Mouse (Mus musculus) kidney, postnatal 4 days (tissue): Measurements from ENCODE around the gene AI413582.

Experiments
- DNase-seq, 2 experiments: peaks; one replicate each; pipeline ENCODE4 v3.0.0; 2021; ENCODE audit warnings: mixed read lengths in 2 of 2

The AI413582 gene

DNA sequence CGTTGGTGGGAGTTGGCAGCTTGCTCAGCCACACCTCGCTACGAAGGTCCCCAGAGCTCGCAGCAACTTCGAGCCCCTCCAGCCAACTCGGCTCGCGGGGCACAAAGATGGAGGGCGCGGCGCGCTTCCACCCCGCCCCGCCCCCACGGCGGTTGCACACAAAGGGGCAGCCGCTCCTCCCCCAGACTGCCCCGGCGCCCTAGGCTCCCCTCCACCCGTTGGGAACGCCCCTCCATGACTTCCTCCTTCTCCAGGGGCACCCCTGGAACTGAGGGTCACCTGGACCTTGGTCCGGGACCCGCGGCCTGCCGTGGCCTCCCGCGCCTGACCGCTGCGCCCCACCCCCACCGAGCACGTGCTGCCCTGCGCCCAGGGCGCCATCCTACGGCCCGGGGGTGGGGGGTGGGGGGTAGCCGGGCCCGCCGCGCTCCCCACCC lies 10.5 kb downstream of the AI413582 start:
- DNase-seq: peak; percentile 73 to 85

GRCm38 (mm10) chr17:27554062-27554960 lies 11.2 kb downstream of the AI413582 start:
- DNase-seq: peak in 1 of 2 experiments; percentile 43

DNA sequence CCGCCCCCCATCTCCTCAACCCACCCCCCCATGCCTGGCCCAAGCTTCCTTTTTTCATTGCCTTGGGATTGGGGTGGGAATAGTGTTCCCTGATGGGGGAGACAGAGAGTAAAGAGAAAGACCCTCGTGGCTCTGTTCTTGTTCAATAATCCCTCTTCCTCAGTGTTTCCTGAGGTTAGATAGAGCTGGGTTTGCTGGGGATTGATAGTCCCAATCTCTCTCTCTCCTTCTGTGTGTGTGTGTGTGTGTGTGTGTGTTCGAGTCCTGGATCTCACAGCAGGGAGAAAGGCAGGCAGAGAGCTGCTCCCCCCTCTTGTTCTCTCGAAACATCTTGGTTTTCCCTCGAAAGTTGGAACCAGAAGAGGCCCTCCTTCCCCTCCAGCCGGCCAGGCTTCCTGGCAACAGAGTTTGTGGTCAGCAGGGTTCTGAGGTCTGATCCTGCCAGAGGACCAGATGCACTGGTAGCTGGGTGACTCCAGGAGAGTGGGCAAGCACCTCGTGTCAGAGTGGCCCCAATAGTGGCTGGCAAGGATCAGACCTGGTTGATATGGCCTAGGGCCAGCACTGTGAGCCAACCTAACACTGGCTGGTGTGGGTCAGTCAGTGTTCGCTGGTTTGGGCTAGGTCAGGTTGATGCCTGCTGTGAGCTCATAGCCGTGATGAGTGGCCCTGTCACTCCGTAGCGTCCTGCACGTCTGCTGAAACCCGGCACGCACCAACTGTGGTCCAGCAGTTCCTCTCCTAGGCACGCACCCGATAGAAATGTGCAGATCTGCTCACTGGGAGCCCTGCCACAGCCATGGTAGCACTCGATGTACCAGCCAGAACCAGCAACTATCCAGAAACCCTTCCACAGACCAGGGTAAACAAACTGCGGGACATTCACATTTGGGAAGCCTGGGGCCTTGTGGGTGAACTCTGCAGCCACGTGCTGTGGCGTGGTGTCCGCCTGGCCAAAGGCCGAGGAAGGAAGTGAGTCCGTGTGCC lies 13.0 kb downstream of the AI413582 start:
- no peak for DNase-seq

- DNase-seq: no peak
These were observed 14.1 kb downstream of the AI413582 start for GRCm38 (mm10) chr17:27551393-27551940.

- DNase-seq: no peak
These were observed 16.3 kb downstream of the AI413582 start for GRCm38 (mm10) chr17:27549234-27549633.

DNA sequence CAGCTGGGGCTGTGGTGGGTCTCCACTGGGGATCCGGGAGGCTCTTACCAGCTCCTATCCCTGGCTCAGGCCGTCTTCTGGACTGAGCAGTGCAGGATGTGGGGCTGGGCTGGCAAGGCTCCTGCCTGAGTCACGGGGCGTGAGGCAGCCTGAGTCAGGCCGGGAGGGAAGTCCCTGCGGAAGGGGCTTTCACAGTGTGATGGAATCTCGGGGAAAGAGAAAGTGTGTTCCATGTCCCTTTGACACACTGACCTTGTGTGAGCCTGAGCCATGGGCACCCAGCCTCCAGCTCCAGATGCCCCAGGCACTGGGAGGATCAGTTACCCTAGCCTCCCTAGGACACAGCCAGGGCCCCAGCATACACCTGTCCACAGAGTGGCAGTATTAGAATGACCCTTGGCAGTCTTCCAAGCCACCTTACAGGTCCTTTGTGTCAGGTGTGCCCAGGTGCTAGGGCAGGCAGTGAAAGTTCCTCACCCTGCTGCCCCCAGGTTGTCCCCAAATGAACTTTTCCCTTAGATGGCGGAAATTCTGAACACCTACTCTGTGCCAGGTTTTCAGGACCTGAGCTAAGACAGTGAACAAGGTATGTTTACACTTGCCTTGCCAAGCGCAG lies 18.2 kb downstream of the AI413582 start:
- DNase-seq: peak; percentile 50 to 68

GRCm38 (mm10) chr17:27546574-27547085 lies 18.9 kb downstream of the AI413582 start:
- peak in 1 of 2 experiments; percentile 33 for DNase-seq

- DNase-seq: no peak
These were observed 19.6 kb downstream of the AI413582 start for GRCm38 (mm10) chr17:27545991-27546390.

DNA sequence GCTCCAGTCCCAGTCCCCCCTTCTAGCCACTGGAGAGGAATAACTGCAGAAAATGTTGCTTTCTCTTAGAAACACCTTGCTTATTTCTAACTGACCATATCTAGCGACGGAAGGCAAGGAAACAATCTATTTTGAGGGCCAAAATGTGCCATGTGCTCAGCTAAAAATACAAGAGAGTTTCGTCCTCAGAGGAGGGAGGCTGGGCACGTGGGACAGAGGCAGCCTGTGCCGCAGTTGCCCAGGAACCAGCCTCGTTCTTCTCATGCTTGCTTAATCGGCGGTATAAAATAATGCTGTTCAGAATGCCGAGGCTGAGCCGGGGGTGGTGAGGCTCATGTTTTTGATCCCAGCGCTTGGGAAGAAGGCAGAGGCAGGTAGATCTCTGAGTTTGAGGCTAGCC lies 21.0 kb downstream of the AI413582 start:
- no peak for DNase-seq

- DNase-seq: no peak
These were observed 23.6 kb downstream of the AI413582 start for GRCm38 (mm10) chr17:27541984-27542383.

- DNase-seq: no peak
These were observed 24.3 kb downstream of the AI413582 start for GRCm38 (mm10) chr17:27541261-27541660.

- DNase-seq: peak; percentile 94 to 96
These were observed 30.8 kb downstream of the AI413582 start for GRCm38 (mm10) chr17:27534718-27535117.

- DNase-seq: no peak
These were observed 32.2 kb downstream of the AI413582 start for GRCm38 (mm10) chr17:27533354-27533753.

DNA sequence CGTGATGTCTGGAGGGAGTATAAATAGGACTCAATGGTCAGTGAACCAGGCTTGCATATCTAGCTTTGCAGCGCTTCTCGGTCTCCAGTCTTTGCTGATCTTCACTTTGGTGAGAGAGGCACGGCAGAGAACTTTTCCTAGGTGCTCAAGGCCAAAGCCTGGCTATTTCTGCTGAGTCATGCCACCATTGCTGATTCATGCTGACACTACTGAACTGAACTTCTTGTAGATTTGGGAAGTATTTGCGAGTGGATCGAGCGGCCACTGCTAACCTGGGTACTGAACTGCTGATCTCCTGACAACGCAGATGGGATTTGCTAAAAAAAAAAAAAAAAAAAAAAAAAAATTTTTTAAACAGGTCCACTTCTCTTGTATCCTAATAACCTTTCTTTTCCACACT lies 33.5 kb downstream of the AI413582 start:
- no peak for DNase-seq

DNA sequence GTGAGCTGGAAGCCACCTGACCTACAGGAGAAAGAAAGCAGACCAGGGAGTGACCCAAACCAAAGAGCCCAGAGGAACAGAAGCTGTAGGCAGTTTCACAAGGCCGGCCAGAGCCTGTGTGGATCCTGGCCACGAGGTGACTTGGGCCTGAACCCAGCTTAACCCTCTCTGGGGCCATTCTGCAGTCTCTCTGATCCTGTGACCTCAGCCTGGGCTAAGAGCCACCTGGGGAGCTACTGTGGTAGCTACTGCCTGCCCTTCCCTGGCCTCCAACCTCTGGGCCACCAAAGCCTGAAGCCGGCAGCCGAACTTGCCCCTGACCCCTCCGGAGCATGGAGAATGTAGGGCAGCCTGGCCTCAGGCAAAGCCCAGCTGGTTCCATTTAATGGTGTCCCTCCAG lies 36.8 kb downstream of the AI413582 start:
- DNase-seq: no peak

DNA sequence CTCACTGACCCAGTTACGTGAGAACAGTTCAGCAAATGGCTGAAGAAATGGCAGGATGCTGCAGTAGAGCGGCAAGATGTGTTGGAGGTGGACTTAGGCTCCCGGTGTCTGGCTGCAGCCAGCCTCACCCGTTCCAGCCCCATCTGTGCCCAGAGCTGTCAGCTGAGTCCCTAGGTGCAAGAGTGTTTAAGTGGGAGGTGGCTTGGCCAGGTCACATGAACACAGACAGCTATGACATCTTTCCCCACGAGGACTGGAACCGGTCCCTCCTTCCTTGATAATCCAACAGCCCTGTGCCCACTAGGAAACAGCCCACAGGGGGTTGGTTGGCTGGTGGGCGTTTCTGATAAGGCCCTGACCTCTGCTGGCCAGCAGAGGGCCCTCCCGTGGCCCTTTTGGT lies 37.5 kb downstream of the AI413582 start:
- DNase-seq: no peak

DNA sequence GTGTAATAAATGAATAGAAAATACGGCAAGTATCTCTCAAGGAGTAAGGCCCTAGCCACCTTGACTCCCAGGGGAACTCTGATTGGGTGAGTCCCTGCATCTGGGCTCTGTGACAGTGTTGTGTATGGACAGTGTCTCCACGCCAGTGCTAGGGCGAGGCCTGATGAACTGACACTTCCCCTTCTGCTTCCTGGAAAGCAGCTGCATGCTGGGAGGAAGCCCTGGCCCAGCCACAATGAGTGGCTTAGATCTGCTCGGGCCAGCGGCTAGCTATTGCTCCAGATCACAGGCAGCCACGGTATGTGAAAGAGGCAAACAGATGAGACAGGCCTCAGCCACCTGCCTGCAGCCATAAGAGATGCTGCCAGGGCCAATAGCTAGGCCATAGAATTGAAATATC lies 38.4 kb downstream of the AI413582 start:
- DNase-seq: no peak

GRCm38 (mm10) chr17:27523121-27523520 lies 42.4 kb downstream of the AI413582 start:
- no peak for DNase-seq

DNA sequence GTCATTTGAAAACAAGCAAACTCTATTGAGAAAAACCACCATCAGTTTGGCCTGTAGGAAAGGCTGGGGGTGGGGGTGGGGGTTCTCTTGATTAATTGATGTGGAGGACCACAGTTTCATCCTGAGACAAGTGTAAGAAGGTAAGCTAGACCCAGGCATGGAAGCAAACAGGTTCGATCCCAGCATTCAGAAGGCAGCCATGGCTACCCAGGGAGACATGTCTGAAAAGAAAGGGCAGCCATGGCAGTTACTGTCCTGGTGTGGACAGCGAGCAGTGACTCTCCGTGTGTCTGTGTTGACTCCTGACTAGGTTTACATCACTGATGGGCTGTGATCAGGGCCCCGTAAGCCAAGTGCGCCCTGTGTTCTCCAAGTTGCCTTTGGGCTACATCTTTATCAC lies 44.3 kb downstream of the AI413582 start, which contains the start of gene Grm4:
Gene Grm4 (minus strand): TSS at position 101 of the 400 bp plus-strand sequence.
- no peak for DNase-seq

DNA sequence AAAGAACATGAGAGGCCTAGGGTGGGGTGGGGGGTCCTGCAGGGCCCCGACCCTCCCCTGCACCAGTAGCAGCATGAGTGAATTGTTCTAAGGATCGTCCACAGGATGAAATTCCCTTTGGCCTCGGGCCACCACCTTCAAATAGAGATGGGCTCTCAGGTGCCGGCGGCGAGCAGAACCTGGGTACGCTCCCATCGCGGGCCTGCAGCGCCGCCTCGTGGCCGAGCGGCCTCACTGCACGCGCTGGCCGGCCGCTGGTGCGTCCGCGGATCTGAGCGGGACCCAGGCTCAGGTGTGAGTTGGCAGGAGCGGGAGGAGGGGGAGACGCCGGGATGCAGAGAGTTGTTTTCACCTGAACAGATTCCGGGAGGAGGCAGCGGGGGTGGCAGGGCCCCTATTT lies 45.0 kb downstream of the AI413582 start:
- DNase-seq: peak; percentile 75 to 80

DNA sequence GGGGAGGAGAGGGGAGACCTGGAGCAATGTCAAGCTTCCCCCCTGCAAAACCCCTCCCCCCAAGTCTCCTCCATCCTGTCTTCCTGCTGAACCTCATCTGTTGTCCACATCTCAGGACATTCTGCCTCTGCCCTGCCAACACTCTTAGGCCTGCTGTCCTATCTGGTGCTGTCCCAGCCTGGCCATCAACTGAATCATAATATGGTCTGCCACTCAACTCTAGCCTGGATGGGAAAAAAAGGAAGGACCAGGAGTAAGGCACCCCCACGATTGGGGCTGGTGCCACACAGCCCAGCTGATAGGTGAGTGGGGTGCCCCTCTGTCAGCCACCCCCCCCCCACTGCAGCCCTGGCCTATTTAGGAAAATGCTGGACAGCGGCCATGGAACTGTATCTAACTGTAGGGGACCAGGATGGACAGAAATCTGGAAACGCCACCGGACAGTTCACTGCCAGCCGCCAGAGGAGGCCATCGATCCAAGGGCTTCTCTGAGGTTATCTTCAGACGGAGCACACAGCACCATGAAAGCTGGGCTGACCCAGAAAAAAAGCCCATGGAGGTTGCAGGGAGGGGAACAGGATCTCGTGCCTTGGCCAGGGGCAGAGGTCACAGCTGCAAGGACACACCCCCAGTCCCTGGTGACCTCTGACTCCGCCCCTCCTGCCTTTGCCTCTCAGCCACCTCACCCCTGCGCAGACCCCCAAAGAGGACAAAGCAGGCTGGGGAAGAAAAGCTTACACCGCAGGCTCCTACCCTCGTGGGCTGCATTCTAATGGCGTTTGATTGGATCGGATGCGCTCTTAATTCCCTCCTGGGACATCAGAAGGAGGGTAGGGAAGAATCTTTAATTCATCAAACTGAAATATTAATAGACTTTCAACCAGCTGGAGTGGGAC lies 46.6 kb downstream of the AI413582 start:
- no peak for DNase-seq
